Mouse (Mus musculus): ENCODE measurements at regions not wholly inside any gene's neighbourhood (a gene's known extent, or its start where the extent isn't known, plus 50 kb on each side); places are given as distances from the start of the nearest gene placed in this dataset.

- no peak for DNase-seq
Observed at GRCm38 (mm10) chr14:15603954-15604523, 165.3 kb upstream of the Lrrc3b start.

GRCm38 (mm10) chr14:15610166-15610565 is 171.4 kb upstream of the Lrrc3b start:
- no peak for DNase-seq

- no peak for DNase-seq
Observed at GRCm38 (mm10) chr14:15634581-15634980, 195.8 kb upstream of the Lrrc3b start.

- DNase-seq = no peak
Observed at GRCm38 (mm10) chr14:15637681-15638080, 198.9 kb upstream of the Lrrc3b start.

DNA sequence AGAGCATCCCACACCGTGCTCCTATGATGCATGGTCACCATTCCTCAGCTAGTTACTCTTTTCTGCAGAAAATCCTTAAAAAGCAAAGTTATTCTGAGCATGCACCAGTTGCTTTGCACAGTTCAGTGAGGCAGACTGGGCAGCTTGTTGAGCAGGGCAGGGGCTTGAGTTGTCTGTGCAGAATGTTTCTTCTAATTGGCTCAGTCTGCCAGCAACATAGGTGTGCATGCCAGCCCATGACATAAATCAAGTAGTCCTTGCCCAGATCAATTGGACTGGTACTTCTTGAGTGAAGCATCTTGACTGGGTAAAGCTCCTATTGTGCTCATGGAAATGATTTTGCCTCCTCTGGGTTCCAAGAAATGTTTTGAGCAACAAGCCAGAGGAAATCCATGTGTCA is 200.1 kb upstream of the Lrrc3b start:
- DNase-seq = no peak

DNA sequence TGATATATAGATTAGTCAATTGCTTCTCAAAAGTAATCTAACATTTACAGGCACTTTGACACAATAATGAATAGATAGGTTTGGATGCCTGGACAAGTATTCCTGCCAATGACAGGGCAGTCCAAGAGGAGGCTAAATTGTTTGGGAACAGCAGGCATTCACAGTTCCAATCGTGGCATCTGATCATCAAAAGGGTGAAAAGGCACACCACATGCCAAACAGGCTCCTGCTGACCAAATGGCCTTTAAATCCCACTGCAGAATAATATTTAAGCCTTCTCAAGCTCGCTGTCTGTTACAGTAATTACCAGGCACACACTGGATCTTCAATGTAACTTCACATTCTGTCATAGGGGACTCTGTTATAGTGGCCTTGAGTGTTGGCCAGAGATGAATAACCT is 222.1 kb upstream of the Lrrc3b start:
- no peak for DNase-seq

GRCm38 (mm10) chr14:15672292-15672691 is 233.5 kb upstream of the Lrrc3b start:
- no peak for DNase-seq

DNA sequence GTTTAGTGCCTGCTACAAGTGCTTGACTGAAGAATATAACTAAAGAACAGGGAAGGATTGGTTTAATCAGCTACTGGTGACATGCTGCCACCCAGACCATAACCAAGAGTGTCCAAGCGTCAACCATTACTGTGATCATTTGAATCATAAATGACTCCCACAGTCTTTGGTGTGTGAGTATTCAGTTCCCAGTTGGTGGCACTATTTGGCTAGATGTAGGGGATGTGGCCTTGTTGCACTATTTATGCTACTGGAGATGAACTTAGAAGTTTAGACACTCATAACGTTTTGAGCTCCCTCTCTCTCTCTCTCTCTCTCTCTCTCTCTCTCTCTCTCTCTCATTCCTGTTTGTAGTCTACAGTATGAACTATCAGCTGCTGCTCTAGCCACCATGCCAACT is 238.4 kb upstream of the Lrrc3b start:
- DNase-seq = no peak

DNA sequence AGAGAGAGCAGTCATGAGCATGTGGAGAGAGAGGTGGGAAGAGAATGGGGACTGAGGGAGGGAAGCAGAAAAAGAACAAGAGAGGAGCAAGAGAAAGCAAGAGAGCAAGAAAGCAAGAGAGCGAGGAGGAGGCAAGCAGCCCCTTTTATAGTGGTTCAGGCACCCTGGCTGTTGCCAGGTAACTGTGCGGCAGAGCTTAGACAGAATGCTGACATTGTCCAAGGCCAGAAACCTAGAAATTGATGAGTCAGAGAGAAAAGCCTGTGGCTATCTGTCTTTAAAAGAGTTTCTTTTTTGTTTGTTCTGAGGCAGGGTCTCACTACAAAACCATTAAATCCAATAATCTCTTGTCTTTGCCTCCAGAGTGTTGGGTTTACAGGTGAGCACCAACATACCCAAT is 240.7 kb upstream of the Lrrc3b start:
- no peak for DNase-seq

- DNase-seq = no peak
Observed at GRCm38 (mm10) chr14:15698001-15698400, 259.2 kb upstream of the Lrrc3b start.

- DNase-seq = no peak
Observed at GRCm38 (mm10) chr14:15698607-15699006, 259.8 kb upstream of the Lrrc3b start.

DNA sequence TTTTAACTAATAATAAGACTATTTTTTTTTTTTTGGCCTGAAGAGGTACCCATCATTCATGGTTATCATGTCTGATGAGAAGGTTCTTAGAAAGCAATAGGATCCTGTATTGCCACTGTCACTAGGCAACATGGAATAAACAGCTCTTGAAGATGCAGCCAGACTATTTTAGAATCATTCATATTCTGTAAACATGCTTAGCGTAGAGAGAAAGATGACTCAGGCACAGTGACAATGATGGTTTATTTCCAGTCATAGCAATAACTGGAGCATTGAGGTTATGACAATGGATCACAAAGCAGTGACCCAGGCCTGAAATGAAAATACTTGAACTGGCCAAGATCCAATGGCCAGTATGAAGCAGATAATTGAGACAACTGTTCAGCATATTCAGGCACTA is 283.3 kb upstream of the Lrrc3b start:
- DNase-seq = no peak

- DNase-seq = no peak
Observed at GRCm38 (mm10) chr14:15746629-15747238, 307.9 kb upstream of the Lrrc3b start.

DNA sequence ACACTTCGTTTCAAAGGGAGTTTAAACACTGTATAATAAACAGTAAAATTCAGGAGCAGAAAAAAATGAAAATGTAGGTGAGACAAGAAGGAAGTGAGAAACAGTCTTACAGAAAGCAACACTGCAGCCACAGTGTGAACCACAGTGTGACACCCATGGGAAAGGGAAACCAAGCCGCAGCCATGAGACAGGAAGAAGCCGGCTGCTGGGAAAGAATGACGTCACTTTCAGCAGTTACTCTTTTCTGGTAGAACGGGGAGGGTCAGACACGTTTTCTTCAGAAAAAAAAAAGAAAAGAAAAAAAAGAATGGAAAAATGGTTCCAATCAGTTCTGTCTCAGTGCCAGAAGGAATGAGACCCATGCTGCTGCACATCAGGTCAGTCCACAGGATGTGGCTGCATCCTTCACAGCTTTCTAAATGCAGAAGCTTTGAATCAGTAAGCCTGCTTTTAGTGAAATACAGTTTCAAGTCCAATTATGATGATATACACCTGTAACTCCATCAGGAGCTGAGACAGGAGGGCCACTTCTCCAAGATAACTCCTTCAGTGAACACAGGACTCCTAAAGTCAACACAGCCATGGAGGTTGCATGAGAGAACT is 331.2 kb upstream of the Lrrc3b start:
- DNase-seq = peak in 1 of 2 experiments; percentile 4

GRCm38 (mm10) chr14:15784727-15785126 is 345.9 kb upstream of the Lrrc3b start:
- DNase-seq = no peak

GRCm38 (mm10) chr14:15785230-15785629 is 346.4 kb upstream of the Lrrc3b start:
- no peak for DNase-seq

GRCm38 (mm10) chr14:15795698-15796097 is 356.9 kb upstream of the Lrrc3b start:
- DNase-seq = no peak

GRCm38 (mm10) chr14:15797019-15797418 is 358.2 kb upstream of the Lrrc3b start:
- no peak for DNase-seq

- no peak for DNase-seq
Observed at GRCm38 (mm10) chr14:15801477-15802099, 362.8 kb upstream of the Lrrc3b start.

GRCm38 (mm10) chr14:15809083-15809482 is 370.3 kb upstream of the Lrrc3b start:
- DNase-seq = no peak

GRCm38 (mm10) chr14:15841390-15842023 is 402.7 kb upstream of the Lrrc3b start:
- DNase-seq = no peak

DNA sequence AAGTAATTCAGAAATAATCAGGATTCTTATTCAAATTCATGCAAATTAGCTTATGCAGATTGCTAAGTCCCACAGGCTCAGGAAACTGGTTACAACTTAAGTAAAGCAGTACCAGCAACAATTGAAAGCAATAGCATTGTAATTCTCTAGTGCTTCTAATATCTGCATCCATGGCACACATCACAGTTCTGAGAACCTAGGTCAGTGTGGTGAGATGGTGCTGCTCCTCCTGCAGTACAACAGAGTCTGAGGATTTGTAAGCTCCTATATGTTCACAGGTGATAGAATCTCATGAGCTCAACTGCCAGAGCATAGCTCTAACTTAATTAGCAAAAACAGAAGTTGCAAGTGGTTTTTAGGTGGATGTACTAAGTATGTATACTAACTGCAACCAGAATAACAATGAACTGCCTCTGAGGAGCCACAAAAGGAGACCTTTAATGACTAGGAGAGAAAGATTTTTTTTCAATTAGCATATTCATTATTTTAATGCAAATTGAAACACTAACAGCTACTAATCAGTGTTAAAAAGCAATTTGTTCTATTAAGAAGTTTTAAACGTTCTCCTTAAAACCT is 403.3 kb upstream of the Lrrc3b start:
- no peak for DNase-seq

DNA sequence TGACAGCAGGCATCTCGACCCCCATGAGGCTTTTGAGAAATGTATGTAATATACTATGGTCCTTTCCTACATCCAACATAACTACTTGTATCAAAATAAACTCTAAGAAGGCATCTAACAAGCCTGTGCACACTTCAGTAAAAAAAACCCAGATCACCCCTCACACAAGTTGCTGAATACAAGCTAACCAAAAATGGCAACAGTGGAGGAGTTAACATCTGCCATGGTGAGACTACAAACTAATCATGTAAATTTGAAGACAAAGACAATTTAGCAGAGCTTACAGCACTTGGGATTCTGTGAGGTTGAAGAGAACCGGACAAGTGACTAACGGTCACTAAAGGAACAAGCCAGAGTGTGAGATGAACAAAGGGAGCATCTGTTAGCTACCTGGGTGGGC is 380.6 kb upstream of the Ngly1 start:
- DNase-seq = no peak

All from lung, adult 18-20 months (tissue).